Mouse (Mus musculus): Measurements from ENCODE around the gene 1810010H24Rik.

- TF ChIP-seq POLR2A (IDR thresholded peaks at IDR 0.05; ENCODE audit: borderline replicate concordance, control insufficient read depth, low read depth, low read length) (no peak), CTCF (IDR thresholded peaks at IDR 0.05; ENCODE audit: control insufficient read depth, insufficient read depth, low read length) (no peak)
Observed at GRCm38 (mm10) chr11:107028754-107029153, 3.3 kb downstream of the 1810010H24Rik start.

All from bone marrow, adult 2 months (tissue).